Mouse (Mus musculus) testis, adult 2 months (tissue): ENCODE data around the gene Prox1.

Source experiments
- CTCF ChIP-seq: fragments of 200-500 bp; IDR thresholded peaks from 2 replicates; pipeline ENCODE4 v1.5.1; 2012; ENCODE audit warnings: low read depth, mild to moderate bottlenecking, inconsistent platforms, low read length, moderate library complexity; ENCODE audit not compliant: control insufficient read depth, insufficient read depth, insufficient replicate concordance
- POLR2A ChIP-seq: fragments of 200-500 bp; IDR thresholded peaks from 2 replicates; pipeline ENCODE4 v1.6.1; 2012; ENCODE audit warnings: low read depth, mild to moderate bottlenecking, inconsistent platforms, low read length, moderate library complexity; ENCODE audit not compliant: control insufficient read depth

DNA sequence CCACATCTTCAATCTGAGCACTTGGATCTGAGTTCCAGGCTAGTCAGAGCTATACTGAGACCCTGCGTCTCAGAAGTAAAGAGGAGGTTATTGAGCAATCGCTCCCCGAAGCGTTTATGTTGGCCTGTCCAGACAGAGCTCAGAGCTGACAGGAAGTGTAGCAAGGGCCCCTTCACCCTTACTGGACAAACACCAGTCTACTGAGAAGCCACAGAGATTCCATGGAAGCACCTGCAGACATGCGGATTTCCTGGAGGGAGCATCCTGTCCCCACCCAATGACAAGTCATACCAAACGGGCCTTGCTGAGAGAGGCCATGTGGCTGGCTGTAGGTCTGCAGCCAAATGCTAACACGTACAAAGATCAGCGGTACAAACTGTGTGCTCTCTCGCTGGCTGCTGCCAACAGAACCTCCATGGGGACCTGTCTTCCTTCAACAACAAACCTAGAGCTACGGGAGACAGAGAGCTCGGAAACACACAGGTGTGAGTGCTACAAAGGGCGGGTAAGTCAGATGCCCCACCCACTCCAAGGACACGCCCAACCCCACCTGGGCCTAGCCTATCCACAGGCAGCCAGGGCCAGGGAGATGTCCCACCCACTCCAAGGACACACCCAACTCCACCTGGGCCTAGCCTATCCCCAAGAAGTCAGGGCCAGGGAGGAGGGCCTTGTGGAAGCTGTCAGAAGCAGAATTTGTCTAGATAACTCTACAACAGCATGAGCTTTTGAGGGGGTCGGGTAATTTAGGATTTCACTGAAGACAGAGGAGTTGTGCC is 45.4 kb downstream of the Prox1 start:
- TF ChIP-seq CTCF (no peak), POLR2A (no peak)
